Mouse (Mus musculus) bone marrow macrophage, adult 2 months (primary cell): Measurements from ENCODE around the gene Lrrc26.

Experiments used
- CTCF ChIP-seq: IDR thresholded peaks from 2 replicates; pipeline ENCODE4 v1.5.1; 2012; ENCODE audit warnings: low read depth, mild to moderate bottlenecking, low read length, moderate library complexity
- POLR2A ChIP-seq: IDR thresholded peaks from 2 replicates; pipeline ENCODE4 v1.6.1; 2012; ENCODE audit warnings: mild to moderate bottlenecking, low read depth, low read length, borderline replicate concordance

- no peak for TF ChIP-seq CTCF
- peak; percentile 39; the same call in 1 of the 2 replicates for TF ChIP-seq POLR2A
Measured at GRCm38 (mm10) chr2:25271827-25272511, 17.7 kb upstream of the Lrrc26 start, which contains the start of the genes Ssna1 and Anapc2.
